Mouse (Mus musculus): Measurements from ENCODE around the gene Kat6b. TPM values are rescaled to one million over a fixed set of nuclear protein-coding genes. Genes with fewer than 3 reads are reported as not detected.
"Not testable (repeated sequence)": the region's sequence is repeated elsewhere in the genome, so short reads cannot be mapped to it uniquely, and the experiment has no call there.

Gene Kat6b
- polyA plus RNA-seq, 1 experiment from 2014 or later, result 25.7 TPM

DNA sequence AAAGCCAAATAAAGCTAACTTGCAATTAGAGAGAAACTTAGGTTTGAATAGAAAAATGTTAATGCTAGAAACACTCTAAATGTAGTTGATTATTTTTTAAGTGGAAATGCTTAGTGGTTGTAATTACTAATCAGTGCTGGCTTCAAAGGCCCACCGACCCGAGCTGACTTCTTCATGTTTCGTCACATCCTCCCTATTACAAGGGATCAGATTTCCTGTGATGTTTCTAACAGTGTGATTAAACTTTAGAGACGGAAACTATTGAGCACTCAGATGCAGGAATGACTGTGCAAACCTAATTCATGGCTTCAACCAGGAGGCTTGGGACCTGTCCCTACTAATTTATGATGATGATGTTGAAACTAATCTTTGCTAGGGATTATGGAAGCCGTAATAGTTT lies 25.8 kb downstream of the Kat6b start:
- Histone ChIP-seq H3K9ac (no peak overlapping the region), H3K4me3 (replicated peaks; ENCODE audit: low read length) (no peak overlapping the region), H3K36me3 (replicated peaks; ENCODE audit: control insufficient read depth, insufficient read depth) (no peaks in the 10 kb centered on the region), H3K4me2 (replicated peaks) (no peak overlapping the region), H3K4me1 (replicated peaks; ENCODE audit: control insufficient read depth, insufficient read depth, low read length) (peaks cover 11% of the 10 kb centered on the region), H3K27ac (no peak overlapping the region), H3K9me3 (ENCODE audit: control insufficient read depth, low read length) (no peaks in the 10 kb centered on the region), H3K27me3 (ENCODE audit: control insufficient read depth, insufficient read depth, low read length) (no peaks in the 10 kb centered on the region)
- no peak for ATAC-seq (ENCODE audit: low FRiP score)
- WGBS, result 88% methylated on average over 5 of the region's 5 CpGs
- no peak for DNase-seq (ENCODE audit: low spot score)

DNA sequence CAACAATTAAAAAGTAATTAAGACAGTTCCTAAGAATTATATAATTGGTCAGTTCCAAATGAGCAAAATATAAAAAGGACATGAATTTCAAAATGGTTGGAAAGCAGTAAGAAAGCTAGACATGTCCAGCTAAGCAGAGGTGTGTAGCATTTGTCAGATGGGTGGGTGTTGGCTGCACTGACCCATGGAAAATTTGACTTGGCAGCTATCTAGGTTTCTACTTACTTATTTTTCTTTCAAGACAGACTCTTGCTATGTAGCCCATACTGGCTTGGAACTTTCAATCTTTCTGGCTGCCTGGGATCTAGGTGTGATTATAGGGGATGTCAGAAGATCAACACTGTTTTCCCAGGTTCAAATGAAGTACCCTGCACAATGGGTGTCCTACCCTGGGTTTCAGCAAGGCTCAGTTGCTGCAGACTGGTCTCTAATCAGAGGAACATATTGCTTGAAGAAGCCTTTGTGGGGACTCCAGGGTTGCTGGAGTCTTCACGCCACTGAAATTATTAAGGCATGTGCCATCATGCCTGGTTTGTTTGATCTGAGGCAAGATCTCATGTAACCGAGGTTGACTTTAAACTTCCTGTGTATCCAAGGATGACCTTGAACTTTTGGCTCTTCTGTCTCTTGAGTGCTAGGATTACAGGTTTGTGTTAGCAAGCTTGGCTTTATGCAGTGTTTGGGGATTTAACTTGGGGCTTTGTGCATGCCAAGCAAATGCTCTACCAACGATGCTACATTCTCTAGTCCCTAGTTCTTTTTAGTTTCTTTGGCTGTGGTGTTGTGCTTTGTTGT lies 28.1 kb downstream of the Kat6b start:
- no peak overlapping the region for H3K9ac ChIP-seq
- no peak overlapping the region for H3K27ac ChIP-seq
- ATAC-seq (ENCODE audit: low FRiP score) (no peak), DNase-seq (ENCODE audit: low spot score) (no peak)
- 83% methylated on average over 3 of the region's 3 CpGs for WGBS
- H3K36me3 ChIP-seq (replicated peaks; ENCODE audit: control insufficient read depth, insufficient read depth), result no peaks in the 10 kb centered on the region
- no peaks in the 10 kb centered on the region for H3K9me3 ChIP-seq (ENCODE audit: control insufficient read depth, low read length)
- no peaks in the 10 kb centered on the region for H3K27me3 ChIP-seq (ENCODE audit: control insufficient read depth, insufficient read depth, low read length)
- H3K4me3 ChIP-seq (replicated peaks; ENCODE audit: low read length), result no peak overlapping the region
- H3K4me1 ChIP-seq (replicated peaks; ENCODE audit: control insufficient read depth, insufficient read depth, low read length), result no peaks in the 10 kb centered on the region
- H3K4me2 ChIP-seq (replicated peaks), result no peak overlapping the region

GRCm38 (mm10) chr14:21511438-21511837 lies 30.2 kb downstream of the Kat6b start:
- Histone ChIP-seq H3K4me3 (replicated peaks; ENCODE audit: low read length) (no peak overlapping the region), H3K4me1 (replicated peaks; ENCODE audit: control insufficient read depth, insufficient read depth, low read length) (no peaks in the 10 kb centered on the region), H3K9ac (no peak overlapping the region), H3K36me3 (replicated peaks; ENCODE audit: control insufficient read depth, insufficient read depth) (peaks cover 4% of the 10 kb centered on the region), H3K27ac (no peak overlapping the region), H3K9me3 (ENCODE audit: control insufficient read depth, low read length) (no peaks in the 10 kb centered on the region), H3K4me2 (replicated peaks) (no peak overlapping the region), H3K27me3 (ENCODE audit: control insufficient read depth, insufficient read depth, low read length) (no peaks in the 10 kb centered on the region)
- 92% methylated on average over 6 of the region's 6 CpGs for WGBS
- DNase-seq (ENCODE audit: low spot score) (no peak), ATAC-seq (ENCODE audit: low FRiP score) (no peak)

- DNase-seq (ENCODE audit: low spot score), result no peak
- Histone ChIP-seq H3K9me3 (ENCODE audit: control insufficient read depth, low read length) (no peaks in the 10 kb centered on the region), H3K4me3 (replicated peaks; ENCODE audit: low read length) (no peak overlapping the region), H3K4me1 (replicated peaks; ENCODE audit: control insufficient read depth, insufficient read depth, low read length) (0 out of 2 replicates have a peak, but pooled peaks cover 2% of the 10 kb centered on the region), H3K27me3 (ENCODE audit: control insufficient read depth, insufficient read depth, low read length) (no peaks in the 10 kb centered on the region), H3K36me3 (replicated peaks; ENCODE audit: control insufficient read depth, insufficient read depth) (peaks cover 28% of the 10 kb centered on the region), H3K27ac (no peak overlapping the region), H3K9ac (no peak overlapping the region), H3K4me2 (replicated peaks) (no peak overlapping the region)
- no peak for ATAC-seq (ENCODE audit: low FRiP score)
- 95% methylated on average over 5 of the region's 5 CpGs for WGBS
Measured at GRCm38 (mm10) chr14:21515505-21515904, 34.3 kb downstream of the Kat6b start.

DNA sequence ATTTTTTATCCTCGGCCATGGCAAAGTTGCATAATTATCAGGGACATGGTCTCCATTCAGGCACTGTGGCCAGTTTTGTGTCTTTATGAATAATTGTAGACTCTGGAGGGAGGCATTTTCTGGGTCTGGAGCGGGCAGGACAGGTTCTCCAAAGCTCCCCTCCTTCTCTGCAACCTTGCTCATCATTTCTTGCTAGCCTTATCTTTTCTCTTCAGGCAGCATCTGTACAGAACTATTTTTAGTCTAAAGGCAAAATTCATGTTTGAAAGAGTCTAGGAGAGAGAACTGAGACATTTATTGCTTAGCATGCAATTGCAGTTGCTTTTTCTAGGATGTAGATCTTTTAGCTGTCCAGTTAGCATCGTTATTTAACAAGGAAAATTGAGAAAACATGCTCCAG lies 38.1 kb downstream of the Kat6b start:
- no peak for ATAC-seq (ENCODE audit: low FRiP score)
- H3K9ac ChIP-seq, result no peak overlapping the region
- no peak overlapping the region for H3K4me2 ChIP-seq (replicated peaks)
- H3K27ac ChIP-seq, result no peak overlapping the region
- no peaks in the 10 kb centered on the region for H3K27me3 ChIP-seq (ENCODE audit: control insufficient read depth, insufficient read depth, low read length)
- H3K9me3 ChIP-seq (ENCODE audit: control insufficient read depth, low read length), result no peaks in the 10 kb centered on the region
- WGBS, result 91% methylated on average over 3 of the region's 3 CpGs
- peaks cover 16% of the 10 kb centered on the region for H3K4me1 ChIP-seq (replicated peaks; ENCODE audit: control insufficient read depth, insufficient read depth, low read length)
- H3K36me3 ChIP-seq (replicated peaks; ENCODE audit: control insufficient read depth, insufficient read depth), result peaks cover 28% of the 10 kb centered on the region
- H3K4me3 ChIP-seq (replicated peaks; ENCODE audit: low read length), result no peak overlapping the region
- DNase-seq (ENCODE audit: low spot score), result no peak

- Histone ChIP-seq H3K4me1 (replicated peaks; ENCODE audit: control insufficient read depth, insufficient read depth, low read length) (peaks cover 19% of the 10 kb centered on the region), H3K9ac (no peak overlapping the region), H3K4me2 (replicated peaks) (no peak overlapping the region), H3K4me3 (replicated peaks; ENCODE audit: low read length) (no peak overlapping the region), H3K27ac (no peak overlapping the region), H3K27me3 (ENCODE audit: control insufficient read depth, insufficient read depth, low read length) (no peaks in the 10 kb centered on the region), H3K36me3 (replicated peaks; ENCODE audit: control insufficient read depth, insufficient read depth) (peaks cover 28% of the 10 kb centered on the region), H3K9me3 (ENCODE audit: control insufficient read depth, low read length) (no peaks in the 10 kb centered on the region)
- ATAC-seq (ENCODE audit: low FRiP score) (no peak), DNase-seq (ENCODE audit: low spot score) (no peak)
- 94% methylated on average over 7 of the region's 7 CpGs for WGBS
Measured at GRCm38 (mm10) chr14:21520496-21520895, 39.3 kb downstream of the Kat6b start.

DNA sequence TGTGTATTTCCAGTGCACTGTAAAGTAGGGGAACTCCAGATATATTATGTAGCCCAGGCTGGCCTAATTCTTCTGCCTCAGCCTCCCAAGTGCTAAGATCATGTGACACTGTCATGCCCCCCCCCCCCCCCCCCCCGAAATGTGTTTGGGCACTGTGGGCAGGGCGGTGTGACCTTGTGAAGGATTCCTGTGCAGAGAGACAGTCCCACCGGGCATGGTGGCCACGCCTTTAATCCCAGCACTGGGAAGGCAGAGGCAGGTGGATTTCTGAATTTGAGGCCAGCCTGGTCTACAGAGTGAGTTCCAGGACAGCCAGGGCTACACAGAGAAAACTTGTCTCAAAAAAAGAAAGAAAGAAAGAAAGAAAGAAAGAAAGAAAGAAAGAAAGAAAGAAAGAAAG lies 40.3 kb downstream of the Kat6b start:
- WGBS, result 88% methylated on average over 4 of the region's 4 CpGs
- H3K4me1 ChIP-seq (replicated peaks; ENCODE audit: control insufficient read depth, insufficient read depth, low read length), result peaks cover 21% of the 10 kb centered on the region
- not testable (repeated sequence) for H3K4me2 ChIP-seq (replicated peaks); H3K27ac ChIP-seq; H3K9ac ChIP-seq; DNase-seq (ENCODE audit: low spot score); ATAC-seq (ENCODE audit: low FRiP score); H3K4me3 ChIP-seq (replicated peaks; ENCODE audit: low read length); H3K9me3 ChIP-seq (ENCODE audit: control insufficient read depth, low read length); H3K27me3 ChIP-seq (ENCODE audit: control insufficient read depth, insufficient read depth, low read length)
- H3K36me3 ChIP-seq (replicated peaks; ENCODE audit: control insufficient read depth, insufficient read depth), result peaks cover 23% of the 10 kb centered on the region

DNA sequence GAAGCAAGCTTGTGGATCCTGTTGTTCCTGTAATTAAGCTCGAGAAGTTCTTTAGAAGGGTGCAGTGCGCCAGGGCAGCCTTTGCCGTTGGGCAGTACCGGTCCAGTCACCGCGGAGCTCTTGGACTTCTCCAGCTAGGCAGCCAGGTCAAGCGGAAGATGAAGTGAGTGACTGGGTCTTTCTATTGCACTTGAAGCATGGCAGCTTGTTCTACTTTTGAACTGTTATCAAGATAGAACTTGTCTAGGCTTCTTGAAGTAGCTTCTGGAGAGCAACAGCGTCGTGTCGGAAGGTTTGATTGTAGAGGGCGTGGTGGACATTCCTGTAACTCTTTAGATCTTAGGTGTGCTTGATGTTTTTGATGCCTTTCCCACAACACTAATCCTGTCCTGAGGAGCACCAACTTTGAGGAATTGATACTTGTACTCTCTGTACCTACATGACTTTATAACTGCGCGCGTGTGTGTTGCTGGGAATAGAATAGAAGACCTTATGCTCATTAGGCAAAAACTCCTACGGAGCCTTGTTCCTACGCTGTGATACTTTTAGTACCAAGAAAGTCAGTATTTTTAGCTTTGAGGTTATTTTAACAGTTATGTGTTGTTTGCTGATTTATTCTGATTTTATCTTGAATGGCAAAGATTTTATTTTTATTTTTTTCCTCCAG lies 41.2 kb downstream of the Kat6b start:
- no peaks in the 10 kb centered on the region for H3K27me3 ChIP-seq (ENCODE audit: control insufficient read depth, insufficient read depth, low read length)
- H3K36me3 ChIP-seq (replicated peaks; ENCODE audit: control insufficient read depth, insufficient read depth), result peaks cover 14% of the 10 kb centered on the region
- peaks cover 21% of the 10 kb centered on the region for H3K4me1 ChIP-seq (replicated peaks; ENCODE audit: control insufficient read depth, insufficient read depth, low read length)
- WGBS, result 83% methylated on average over 16 of the region's 16 CpGs
- no peak for DNase-seq (ENCODE audit: low spot score)
- no peak for ATAC-seq (ENCODE audit: low FRiP score)
- H3K4me3 ChIP-seq (replicated peaks; ENCODE audit: low read length), result no peak overlapping the region
- no peaks in the 10 kb centered on the region for H3K9me3 ChIP-seq (ENCODE audit: control insufficient read depth, low read length)
- H3K4me2 ChIP-seq (replicated peaks), result no peak overlapping the region
- no peak overlapping the region for H3K9ac ChIP-seq
- H3K27ac ChIP-seq, result no peak overlapping the region

GRCm38 (mm10) chr14:21523234-21523633 lies 42.0 kb downstream of the Kat6b start:
- Histone ChIP-seq H3K4me2 (replicated peaks) (no peak overlapping the region), H3K27me3 (ENCODE audit: control insufficient read depth, insufficient read depth, low read length) (no peaks in the 10 kb centered on the region), H3K9ac (no peak overlapping the region), H3K4me3 (replicated peaks; ENCODE audit: low read length) (no peak overlapping the region), H3K27ac (no peak overlapping the region), H3K36me3 (replicated peaks; ENCODE audit: control insufficient read depth, insufficient read depth) (peaks cover 6% of the 10 kb centered on the region), H3K9me3 (ENCODE audit: control insufficient read depth, low read length) (no peaks in the 10 kb centered on the region), H3K4me1 (replicated peaks; ENCODE audit: control insufficient read depth, insufficient read depth, low read length) (peaks cover 21% of the 10 kb centered on the region)
- 66% methylated on average over 9 of the region's 9 CpGs for WGBS
- DNase-seq (ENCODE audit: low spot score) (no peak), ATAC-seq (ENCODE audit: low FRiP score) (no peak)
